Mouse (Mus musculus) ES-Bruce4 (cell line): Measurements from ENCODE around the gene Klhdc3. TPM values are rescaled to one million over a fixed set of nuclear protein-coding genes. Genes with fewer than 3 reads are reported as not detected.
A peak's percentile ranks its signal among the peaks of the same experiment; 100 is the strongest.

Experiments
- H3K27ac ChIP-seq: 2 replicates; pipeline ENCODE4 v1.5.1; 2012; ENCODE audit warnings: low read length, inconsistent platforms; ENCODE audit not compliant: insufficient read depth
- H3K27me3 ChIP-seq: 2 replicates; pipeline ENCODE4 v1.6.1; 2012; ENCODE audit warnings: mild to moderate bottlenecking, low read length, inconsistent platforms; ENCODE audit not compliant: control insufficient read depth, poor library complexity, insufficient read depth, severe bottlenecking
- H3K36me3 ChIP-seq: 2 replicates; pipeline ENCODE4 v1.6.1; 2012; ENCODE audit warnings: inconsistent platforms, mild to moderate bottlenecking, low read length, moderate library complexity; ENCODE audit not compliant: control insufficient read depth, poor library complexity, insufficient read depth, severe bottlenecking
- H3K4me1 ChIP-seq: one replicate; pipeline ENCODE4 v1.8.1; 2011; ENCODE audit warnings: low read length; ENCODE audit not compliant: control insufficient read depth, insufficient read depth
- H3K4me3 ChIP-seq: 2 replicates; pipeline ENCODE4 v1.5.1; 2011; ENCODE audit warnings: low read depth, mild to moderate bottlenecking, low read length
- H3K9ac ChIP-seq: 2 replicates; pipeline ENCODE4 v1.6.1; 2012; ENCODE audit warnings: low read depth, mild to moderate bottlenecking, inconsistent platforms; ENCODE audit not compliant: poor library complexity, severe bottlenecking
- H3K9me3 ChIP-seq: replicated peaks from 2 replicates; pipeline ENCODE4 v1.6.1; 2012; ENCODE audit warnings: mild to moderate bottlenecking, low read length, inconsistent platforms; ENCODE audit not compliant: control insufficient read depth, poor library complexity, insufficient read depth, severe bottlenecking
- CTCF ChIP-seq: IDR thresholded peaks from one replicate; pipeline ENCODE4 v1.8.1; 2011; ENCODE audit warnings: low read depth, low read length
- EP300 ChIP-seq: IDR thresholded peaks from 2 replicates; pipeline ENCODE4 v1.6.1; 2011; ENCODE audit warnings: low read depth, low read length; ENCODE audit not compliant: insufficient read depth
- POLR2A ChIP-seq: IDR thresholded peaks from one replicate; pipeline ENCODE4 v1.8.1; 2011; ENCODE audit warnings: low read length; ENCODE audit not compliant: insufficient read depth
- polyA plus RNA-seq: library from polyadenylated mRNA; stranded (reverse); fragments of >200 nt; gene quantifications from 2 replicates; pipeline ENCODE4 v1.2.4, GENCODE M21; 2011; ENCODE audit warnings: low read depth; ENCODE audit not compliant: missing spikeins, insufficient read depth, insufficient read length

Gene Klhdc3
- polyA plus RNA-seq, 1 experiment = 90.3 TPM

DNA sequence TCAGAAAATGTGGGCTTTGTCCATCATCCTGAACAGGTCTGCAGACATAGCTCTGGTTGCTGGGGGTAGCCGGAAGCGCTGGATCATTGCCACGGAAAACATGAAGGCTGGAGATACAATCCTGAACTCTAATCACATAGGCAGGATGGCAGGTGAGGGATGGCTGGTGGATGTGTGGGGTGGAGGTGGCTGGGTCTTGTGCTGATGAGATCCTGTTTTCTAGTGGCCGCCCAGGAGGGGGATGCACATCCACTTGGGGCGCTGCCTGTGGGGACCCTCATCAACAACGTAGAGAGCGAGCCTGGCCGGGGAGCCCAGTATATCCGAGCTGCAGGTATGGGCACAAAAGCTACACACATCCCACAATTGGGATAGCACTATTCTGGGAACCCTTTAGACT, 32.3 kb downstream of the Klhdc3 start:
- Histone ChIP-seq H3K36me3 (peaks cover 6% of the 10 kb centered on the region; the same call in 1 of the 2 replicates), H3K4me3 (no peak overlapping the region), H3K9ac (no peak overlapping the region), H3K4me1 (no peaks in the 10 kb centered on the region), H3K27me3 (no peaks in the 10 kb centered on the region), H3K9me3 (no peaks in the 10 kb centered on the region), H3K27ac (no peak overlapping the region)
- TF ChIP-seq CTCF (no peak), POLR2A (no peak), EP300 (no peak)

GRCm38 (mm10) chr17:46647279-46647678, 33.4 kb downstream of the Klhdc3 start:
- TF ChIP-seq EP300 (no peak), CTCF (no peak)
- Histone ChIP-seq H3K4me3 (no peak overlapping the region), H3K9ac (no peak overlapping the region), H3K27me3 (no peaks in the 10 kb centered on the region), H3K4me1 (no peaks in the 10 kb centered on the region), H3K36me3 (peaks cover 6% of the 10 kb centered on the region; the same call in 1 of the 2 replicates), H3K27ac (no peak overlapping the region), H3K9me3 (no peaks in the 10 kb centered on the region)

DNA sequence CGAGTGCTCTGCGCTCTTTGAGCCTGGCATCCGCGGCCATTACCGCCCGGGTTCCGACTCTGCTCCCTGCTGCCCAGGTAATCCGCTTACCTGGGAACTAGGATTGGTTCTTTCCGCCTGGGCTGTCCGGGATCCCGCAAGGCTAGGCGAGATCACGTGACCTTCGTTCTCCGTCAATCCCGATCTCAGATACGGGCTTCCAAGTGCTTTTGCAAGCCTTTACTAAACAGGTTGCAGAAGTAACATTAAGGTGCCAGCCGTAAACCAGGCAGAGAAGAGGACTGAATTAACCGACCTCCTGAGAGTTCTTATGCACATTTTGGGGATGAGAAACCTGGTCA, 34.4 kb downstream of the Klhdc3 start:
- Histone ChIP-seq H3K9ac (peak overlapping the region; percentile 76), H3K4me1 (no peaks in the 10 kb centered on the region), H3K27me3 (no peaks in the 10 kb centered on the region), H3K27ac (peak overlapping the region; percentile 16; the same call in 1 of the 2 replicates), H3K4me3 (peak overlapping the region; percentile 98), H3K9me3 (no peaks in the 10 kb centered on the region), H3K36me3 (peaks cover 6% of the 10 kb centered on the region; the same call in 1 of the 2 replicates)
- no peak for TF ChIP-seq CTCF
- TF ChIP-seq POLR2A = no peak
- no peak for TF ChIP-seq EP300

GRCm38 (mm10) chr17:46645561-46646321, 35.0 kb downstream of the Klhdc3 start, which contains the start of the genes Klc4 and Mrpl2:
Gene Klc4, minus strand, starts transcription at chr17:46646022.
Gene Mrpl2, plus strand, starts transcription at chr17:46646229.
- H3K27me3 ChIP-seq = no peaks in the 10 kb centered on the region
- H3K4me1 ChIP-seq = no peaks in the 10 kb centered on the region
- H3K9ac ChIP-seq = peak within 1 kb of the TSS; percentile 76
- H3K27ac ChIP-seq = peak within 1 kb of the TSS; percentile 16; the same call in 1 of the 2 replicates
- H3K9me3 ChIP-seq = no peaks in the 10 kb centered on the region
- H3K36me3 ChIP-seq = peaks cover 6% of the 10 kb centered on the region; the same call in 1 of the 2 replicates
- peak; percentile 14; the same call in 1 of the 2 replicates for TF ChIP-seq EP300
- peak; percentile 34 for TF ChIP-seq POLR2A
- TF ChIP-seq CTCF = no peak
- H3K4me3 ChIP-seq = peak within 1 kb of the TSS; percentile 98

- Histone ChIP-seq H3K9me3 (no peaks in the 10 kb centered on the region), H3K27me3 (no peaks in the 10 kb centered on the region), H3K4me1 (no peaks in the 10 kb centered on the region), H3K36me3 (peaks cover 6% of the 10 kb centered on the region; the same call in 1 of the 2 replicates), H3K9ac (peak overlapping the region; percentile 76), H3K27ac (no peak overlapping the region), H3K4me3 (peak overlapping the region; percentile 95)
- no peak for TF ChIP-seq EP300
- no peak for TF ChIP-seq POLR2A
- TF ChIP-seq CTCF = no peak
Measured at GRCm38 (mm10) chr17:46644916-46645475, 35.7 kb downstream of the Klhdc3 start.

GRCm38 (mm10) chr17:46644152-46644805, 36.4 kb downstream of the Klhdc3 start:
- Histone ChIP-seq H3K36me3 (peaks cover 6% of the 10 kb centered on the region; the same call in 1 of the 2 replicates), H3K4me1 (no peaks in the 10 kb centered on the region), H3K9me3 (no peaks in the 10 kb centered on the region), H3K4me3 (no peak overlapping the region), H3K9ac (no peak overlapping the region), H3K27ac (no peak overlapping the region), H3K27me3 (no peaks in the 10 kb centered on the region)
- no peak for TF ChIP-seq EP300
